Mouse (Mus musculus) ES-Bruce4 (cell line): ENCODE results near the gene Mamdc2. TPM values are rescaled to one million over a fixed set of nuclear protein-coding genes. Genes with fewer than 3 reads are reported as not detected.

ENCODE experiments used
- H3K27ac ChIP-seq: 2 replicates; pipeline ENCODE4 v1.5.1; 2012; ENCODE audit warnings: low read length, inconsistent platforms; ENCODE audit not compliant: insufficient read depth
- H3K27me3 ChIP-seq: 2 replicates; pipeline ENCODE4 v1.6.1; 2012; ENCODE audit warnings: mild to moderate bottlenecking, low read length, inconsistent platforms; ENCODE audit not compliant: control insufficient read depth, poor library complexity, insufficient read depth, severe bottlenecking
- H3K36me3 ChIP-seq: 2 replicates; pipeline ENCODE4 v1.6.1; 2012; ENCODE audit warnings: inconsistent platforms, mild to moderate bottlenecking, low read length, moderate library complexity; ENCODE audit not compliant: control insufficient read depth, poor library complexity, insufficient read depth, severe bottlenecking
- H3K4me1 ChIP-seq: one replicate; pipeline ENCODE4 v1.8.1; 2011; ENCODE audit warnings: low read length; ENCODE audit not compliant: control insufficient read depth, insufficient read depth
- H3K4me3 ChIP-seq: 2 replicates; pipeline ENCODE4 v1.5.1; 2011; ENCODE audit warnings: low read depth, mild to moderate bottlenecking, low read length
- H3K9ac ChIP-seq: 2 replicates; pipeline ENCODE4 v1.6.1; 2012; ENCODE audit warnings: low read depth, mild to moderate bottlenecking, inconsistent platforms; ENCODE audit not compliant: poor library complexity, severe bottlenecking
- H3K9me3 ChIP-seq: replicated peaks from 2 replicates; pipeline ENCODE4 v1.6.1; 2012; ENCODE audit warnings: mild to moderate bottlenecking, low read length, inconsistent platforms; ENCODE audit not compliant: control insufficient read depth, poor library complexity, insufficient read depth, severe bottlenecking
- CTCF ChIP-seq: IDR thresholded peaks from one replicate; pipeline ENCODE4 v1.8.1; 2011; ENCODE audit warnings: low read depth, low read length
- EP300 ChIP-seq: IDR thresholded peaks from 2 replicates; pipeline ENCODE4 v1.6.1; 2011; ENCODE audit warnings: low read depth, low read length; ENCODE audit not compliant: insufficient read depth
- POLR2A ChIP-seq: IDR thresholded peaks from one replicate; pipeline ENCODE4 v1.8.1; 2011; ENCODE audit warnings: low read length; ENCODE audit not compliant: insufficient read depth
- polyA plus RNA-seq: library from polyadenylated mRNA; stranded (reverse); fragments of >200 nt; gene quantifications from 2 replicates; pipeline ENCODE4 v1.2.4, GENCODE M21; 2011; ENCODE audit warnings: low read depth; ENCODE audit not compliant: missing spikeins, insufficient read depth, insufficient read length

Gene Mamdc2
- polyA plus RNA-seq, 1 experiment, result 0.25 TPM

DNA sequence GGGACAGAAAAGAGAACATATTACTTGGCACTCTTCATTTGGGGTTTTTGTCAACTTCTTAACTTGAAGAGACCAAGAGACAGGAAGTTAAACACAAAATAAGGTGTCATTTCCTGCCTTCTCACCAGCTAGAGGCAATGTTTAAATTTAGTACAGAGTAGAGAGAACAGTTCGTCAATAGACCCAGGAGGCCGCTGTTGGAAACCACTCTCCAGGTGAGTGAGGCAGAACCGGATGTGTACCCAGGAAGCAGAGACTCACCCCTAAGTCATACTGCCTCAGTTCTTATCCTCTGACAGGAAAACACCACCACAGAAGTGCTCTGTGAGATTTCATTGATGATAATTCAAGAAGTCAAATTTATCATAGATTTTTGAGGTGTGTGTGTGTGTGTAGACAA lies 125.1 kb downstream of the Mamdc2 start:
- Histone ChIP-seq H3K4me1 (no peaks in the 10 kb centered on the region), H3K27ac (no peak overlapping the region), H3K4me3 (no peak overlapping the region), H3K9me3 (no peaks in the 10 kb centered on the region), H3K36me3 (no peaks in the 10 kb centered on the region), H3K27me3 (no peaks in the 10 kb centered on the region), H3K9ac (no peak overlapping the region)
- TF ChIP-seq POLR2A, result no peak
- TF ChIP-seq CTCF, result no peak
- no peak for TF ChIP-seq EP300

- no peaks in the 10 kb centered on the region for H3K27me3 ChIP-seq
- no peaks in the 10 kb centered on the region for H3K36me3 ChIP-seq
- H3K9me3 ChIP-seq, result no peaks in the 10 kb centered on the region
- no peak overlapping the region for H3K27ac ChIP-seq
- H3K9ac ChIP-seq, result no peak overlapping the region
- H3K4me3 ChIP-seq, result no peak overlapping the region
- no peak for TF ChIP-seq CTCF
- H3K4me1 ChIP-seq, result no peaks in the 10 kb centered on the region
These were observed 130.3 kb downstream of the Mamdc2 start for GRCm38 (mm10) chr19:23317989-23318358.

DNA sequence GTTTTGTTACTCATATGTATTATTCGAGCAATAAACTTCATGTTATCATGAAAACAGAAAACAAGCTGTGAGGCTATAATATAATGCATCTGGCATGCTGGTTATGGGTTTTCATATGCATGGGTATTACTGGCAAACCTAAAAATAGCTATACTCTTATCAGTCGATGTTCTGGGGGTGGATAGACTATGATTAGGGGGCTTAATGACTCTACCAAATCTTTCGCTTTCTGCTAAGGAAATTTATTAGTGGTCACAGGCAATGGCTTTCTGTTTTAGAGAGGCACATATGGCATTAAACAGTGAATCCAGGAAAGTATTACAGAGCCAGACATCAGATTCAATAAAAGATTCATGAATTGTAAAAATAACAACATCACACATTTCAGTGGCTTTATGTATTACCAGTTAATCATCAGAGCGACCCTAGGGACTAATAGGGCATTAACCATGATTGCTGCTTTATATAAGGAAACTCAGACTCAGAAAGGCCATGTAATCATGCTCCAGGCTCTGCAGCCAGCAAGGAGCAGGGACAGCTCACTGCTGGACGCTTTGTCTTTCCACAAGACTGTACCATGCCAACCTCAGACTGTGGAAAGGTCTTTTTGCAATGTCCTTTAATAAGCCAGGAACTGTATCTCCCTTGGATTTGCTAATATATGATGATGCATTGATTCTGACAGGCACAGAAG lies 130.8 kb downstream of the Mamdc2 start:
- no peaks in the 10 kb centered on the region for H3K9me3 ChIP-seq
- no peaks in the 10 kb centered on the region for H3K27me3 ChIP-seq
- H3K4me3 ChIP-seq, result no peak overlapping the region
- H3K9ac ChIP-seq, result no peak overlapping the region
- H3K4me1 ChIP-seq, result no peaks in the 10 kb centered on the region
- no peak overlapping the region for H3K27ac ChIP-seq
- TF ChIP-seq POLR2A (no peak), CTCF (no peak), EP300 (no peak)
- H3K36me3 ChIP-seq, result no peaks in the 10 kb centered on the region

DNA sequence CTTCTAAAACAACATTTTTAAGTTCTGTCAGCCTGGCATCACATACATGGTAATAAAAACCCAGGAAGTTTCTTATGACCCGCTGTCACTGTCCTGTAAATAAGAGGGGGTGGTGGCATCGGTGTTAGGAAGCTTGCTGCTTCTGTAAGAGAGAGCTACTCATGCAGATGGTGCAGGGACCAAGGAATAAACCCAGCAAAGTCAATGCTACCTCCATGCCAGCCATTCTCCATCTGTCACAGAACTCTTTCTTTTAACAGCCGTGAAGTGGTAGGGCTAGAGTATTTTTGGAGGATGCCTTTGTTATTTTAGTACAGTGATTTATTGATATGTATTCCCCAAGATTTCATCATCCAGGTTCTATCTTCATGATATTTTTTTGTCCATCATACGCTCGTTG lies 131.4 kb downstream of the Mamdc2 start:
- Histone ChIP-seq H3K27ac (no peak overlapping the region), H3K4me1 (no peaks in the 10 kb centered on the region), H3K27me3 (no peaks in the 10 kb centered on the region), H3K36me3 (no peaks in the 10 kb centered on the region), H3K9ac (no peak overlapping the region), H3K4me3 (no peak overlapping the region), H3K9me3 (no peaks in the 10 kb centered on the region)
- TF ChIP-seq POLR2A, result no peak
- no peak for TF ChIP-seq CTCF
- no peak for TF ChIP-seq EP300

GRCm38 (mm10) chr19:23309979-23310378 lies 138.3 kb downstream of the Mamdc2 start:
- TF ChIP-seq EP300 (no peak), POLR2A (no peak), CTCF (no peak)
- Histone ChIP-seq H3K4me3 (no peak overlapping the region), H3K36me3 (no peaks in the 10 kb centered on the region), H3K4me1 (no peaks in the 10 kb centered on the region), H3K9me3 (no peaks in the 10 kb centered on the region), H3K9ac (no peak overlapping the region), H3K27ac (no peak overlapping the region), H3K27me3 (no peaks in the 10 kb centered on the region)

- no peak overlapping the region for H3K4me3 ChIP-seq
- no peaks in the 10 kb centered on the region for H3K4me1 ChIP-seq
- TF ChIP-seq CTCF, result no peak
- no peak for TF ChIP-seq EP300
- no peak for TF ChIP-seq POLR2A
- no peaks in the 10 kb centered on the region for H3K36me3 ChIP-seq
- no peak overlapping the region for H3K27ac ChIP-seq
- no peaks in the 10 kb centered on the region for H3K9me3 ChIP-seq
- no peaks in the 10 kb centered on the region for H3K27me3 ChIP-seq
- H3K9ac ChIP-seq, result no peak overlapping the region
These were observed 141.6 kb downstream of the Mamdc2 start for GRCm38 (mm10) chr19:23306671-23307070.
